Mouse (Mus musculus): ENCODE data around the gene Nmur1.

DNA sequence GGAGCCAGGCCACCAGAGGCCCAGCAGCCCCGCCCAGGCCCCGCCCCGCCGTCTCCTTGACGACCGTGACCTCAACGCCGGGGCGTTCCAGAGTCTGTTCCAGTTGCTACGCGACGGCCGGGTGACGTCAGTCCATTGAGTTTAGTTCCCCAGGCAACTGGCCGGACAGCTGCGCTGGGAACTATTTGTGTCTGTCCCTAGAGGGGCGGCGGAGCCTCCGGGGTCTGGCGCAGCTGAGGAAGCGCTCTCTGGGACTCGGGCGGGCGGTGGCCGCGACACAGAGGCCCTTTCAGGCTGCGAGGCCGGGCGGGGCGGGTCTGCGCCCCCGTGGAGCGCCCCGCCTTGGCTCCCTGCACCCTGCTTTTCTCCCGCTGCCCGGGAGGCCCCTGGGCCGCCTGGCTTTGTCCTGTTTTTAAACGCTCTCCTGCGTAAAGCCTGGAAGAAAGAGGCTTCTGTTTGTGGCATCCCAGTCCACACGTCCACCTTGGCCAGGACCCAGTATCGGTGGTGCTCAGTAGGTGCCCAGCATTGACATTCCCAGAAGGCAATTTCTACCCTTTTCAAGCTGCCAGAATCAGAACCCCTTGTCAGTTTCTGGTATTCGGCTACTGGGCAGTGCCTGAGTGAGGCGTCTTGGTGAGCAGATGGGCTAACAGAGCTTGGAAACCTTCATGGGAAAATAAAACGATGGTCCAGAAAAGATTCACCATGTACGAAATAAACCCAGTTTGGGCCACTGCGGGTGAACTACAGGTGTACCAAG, 8.6 kb upstream of the Nmur1 start:
- TF ChIP-seq POLR2A (IDR thresholded peaks at IDR 0.05; ENCODE audit: control insufficient read depth in 1 of 2, insufficient read depth in 1 of 2, low read depth in 1 of 2, low read length in 2 of 2, poor library complexity in 1 of 2) (peak; percentile 52 to 55; a peak in 3 of 4 replicates), CTCF (IDR thresholded peaks at IDR 0.05 in 2 of 3, conservative IDR thresholded peaks at IDR 0.05 in 1 of 3; ENCODE audit: control insufficient read depth in 1 of 3, insufficient read depth in 1 of 3, low read depth in 2 of 3, low read length in 3 of 3, poor library complexity in 1 of 3, severe bottlenecking in 1 of 3) (no peak), GATA1 (IDR thresholded peaks at IDR 0.05; ENCODE audit: low read depth, low read length) (no peak), ZKSCAN1 (IDR thresholded peaks at IDR 0.05; ENCODE audit: low read depth, low read length) (no peak), USF2 (IDR thresholded peaks at IDR 0.05; ENCODE audit: borderline replicate concordance in 1 of 2, insufficient read depth in 1 of 2, low read depth in 1 of 2, low read length in 2 of 2) (no peak)
